Mouse (Mus musculus) granulocyte monocyte progenitor cell, adult 5-6 weeks (primary cell): Measurements from ENCODE around the gene Prkar2b. TPM values are rescaled to one million over a fixed set of nuclear protein-coding genes. Genes with fewer than 3 reads are reported as not detected.

Source experiments
- ATAC-seq: replicated peaks from 2 replicates; pipeline ENCODE4 v1.8.0; 2016; ENCODE audit warnings: mild to moderate bottlenecking, moderate TSS enrichment, inconsistent platforms; ENCODE audit not compliant: poor library complexity, severe bottlenecking
- total RNA-seq, 2 experiments: library from RNA; stranded (forward) in 1 of 2; stranded (reverse) in 1 of 2; fragments of 200-712, 200-1000 nt in 1 of 2; fragments of >200 nt in 1 of 2; fragmentation: Nextera tagmentation in 1 of 2; gene quantifications; 2 replicates each; pipeline ENCODE4 v1.2.3; 2014 to 2017

The Prkar2b gene
- total RNA-seq, 2 experiments from 2014 or later: 66.3 to 95.1 TPM

DNA sequence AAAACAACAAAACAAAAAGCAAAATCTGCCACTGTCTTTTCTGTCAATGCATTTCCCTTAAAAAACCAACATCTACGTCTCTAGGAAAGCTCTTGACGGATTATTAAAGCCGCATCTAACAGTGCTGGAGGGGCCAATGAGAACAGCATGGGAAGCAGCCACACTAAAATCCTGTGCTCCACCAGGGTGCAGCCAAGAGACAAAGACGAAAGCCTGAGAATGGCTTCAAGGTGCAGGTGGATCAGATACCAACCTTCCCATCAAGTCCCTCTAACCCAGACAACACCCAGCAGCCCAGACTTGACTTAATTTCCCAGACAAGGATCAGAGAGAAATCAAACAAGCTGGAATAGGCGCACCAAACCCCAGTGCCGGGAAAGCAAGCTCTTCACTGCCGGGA, 84.6 kb downstream of the Prkar2b start:
- ATAC-seq: no peak

GRCm38 (mm10) chr12:31973473-31974172, 87.5 kb downstream of the Prkar2b start:
- peak; percentile 72 for ATAC-seq

DNA sequence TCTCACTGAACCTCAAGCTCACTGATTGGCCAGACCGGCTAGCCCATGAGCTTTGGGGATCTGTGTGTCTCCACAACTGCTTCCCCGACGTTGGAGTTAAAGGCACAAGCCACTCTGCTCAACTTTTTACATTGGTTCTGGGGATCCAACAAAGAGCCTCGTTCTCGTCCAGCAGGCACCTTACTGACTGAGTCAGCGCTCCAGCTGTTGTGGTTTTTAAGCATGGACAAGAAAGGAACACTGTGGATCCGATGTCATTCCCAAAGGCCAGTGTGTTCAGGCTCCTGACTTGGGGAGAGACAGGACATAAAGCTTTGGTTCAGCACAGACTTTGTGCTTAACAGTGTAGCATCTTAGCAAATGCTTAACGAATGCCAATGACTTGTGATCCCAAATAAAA, 89.5 kb downstream of the Prkar2b start:
- no peak for ATAC-seq

DNA sequence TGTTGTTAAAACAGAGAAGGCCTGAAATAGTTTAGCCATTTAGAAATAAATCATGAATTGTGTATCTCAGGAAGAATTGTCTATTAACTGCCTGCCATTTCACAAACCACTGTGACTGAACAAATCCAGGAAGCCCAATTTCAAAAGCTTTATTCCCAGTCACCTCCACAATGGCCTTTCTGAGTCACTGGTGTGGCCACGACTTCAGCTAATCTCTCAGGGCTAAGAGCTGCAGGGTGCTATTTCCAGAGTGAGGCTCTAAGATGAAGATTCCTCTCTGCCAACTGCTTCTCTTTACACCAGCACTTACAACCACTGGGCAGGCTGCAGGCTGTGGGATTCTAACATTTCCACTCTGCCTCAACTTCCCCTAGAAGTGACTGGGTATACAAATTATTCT, 92.0 kb downstream of the Prkar2b start:
- ATAC-seq: no peak

DNA sequence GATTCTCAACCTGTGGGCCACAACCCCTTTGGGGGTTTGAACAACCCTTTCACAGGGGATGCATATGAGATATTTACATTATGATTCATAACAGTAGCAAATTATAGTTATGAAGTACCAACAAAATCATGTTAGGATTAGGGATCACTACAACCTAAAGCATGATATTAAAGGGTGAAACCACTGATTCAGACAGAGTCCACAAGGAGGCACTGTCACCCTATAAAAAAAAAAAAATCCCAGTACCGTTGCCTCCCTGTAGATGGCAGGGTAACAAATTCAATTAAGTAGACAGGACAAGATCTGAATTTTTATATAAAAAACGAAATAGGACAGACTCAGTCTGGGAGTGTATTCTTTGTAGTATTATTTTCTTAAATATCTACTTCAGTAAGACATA, 93.6 kb downstream of the Prkar2b start:
- peak; percentile 96 for ATAC-seq

- ATAC-seq: no peak
Measured at GRCm38 (mm10) chr12:31966405-31966804, 94.7 kb downstream of the Prkar2b start.

DNA sequence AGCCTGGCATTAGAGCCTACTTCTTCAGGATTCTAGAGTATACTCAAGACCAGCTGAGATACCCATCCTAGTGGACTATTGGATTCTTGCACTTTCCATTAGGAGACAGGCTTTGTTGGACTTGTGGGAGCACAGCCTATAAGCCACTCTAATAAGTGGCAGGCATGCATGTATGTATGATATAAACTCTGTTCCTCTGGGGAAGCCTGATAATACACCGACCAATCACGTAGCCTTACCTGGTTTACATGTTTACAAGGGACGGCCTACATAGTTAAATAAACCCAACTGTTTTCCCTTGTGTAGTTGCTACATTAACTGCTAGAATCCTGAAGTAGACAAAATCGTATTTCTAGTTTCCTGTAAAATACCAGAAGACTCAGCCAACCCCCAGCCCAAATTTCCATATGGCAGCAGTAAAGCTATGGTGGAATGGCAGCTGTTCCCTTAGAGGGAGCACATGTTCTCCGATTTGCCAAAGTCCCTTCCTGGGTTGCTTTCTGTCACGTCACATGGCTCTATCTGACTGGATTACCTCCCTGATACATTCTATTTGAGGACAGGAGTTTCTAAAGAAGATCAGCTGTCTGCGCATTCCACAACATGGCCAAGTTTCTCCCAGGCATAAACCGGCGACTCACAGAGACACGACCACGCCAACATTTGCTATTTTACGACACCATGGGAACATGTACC, 95.4 kb downstream of the Prkar2b start:
- no peak for ATAC-seq

- ATAC-seq: no peak
Measured at GRCm38 (mm10) chr12:31964074-31964473, 97.0 kb downstream of the Prkar2b start.

DNA sequence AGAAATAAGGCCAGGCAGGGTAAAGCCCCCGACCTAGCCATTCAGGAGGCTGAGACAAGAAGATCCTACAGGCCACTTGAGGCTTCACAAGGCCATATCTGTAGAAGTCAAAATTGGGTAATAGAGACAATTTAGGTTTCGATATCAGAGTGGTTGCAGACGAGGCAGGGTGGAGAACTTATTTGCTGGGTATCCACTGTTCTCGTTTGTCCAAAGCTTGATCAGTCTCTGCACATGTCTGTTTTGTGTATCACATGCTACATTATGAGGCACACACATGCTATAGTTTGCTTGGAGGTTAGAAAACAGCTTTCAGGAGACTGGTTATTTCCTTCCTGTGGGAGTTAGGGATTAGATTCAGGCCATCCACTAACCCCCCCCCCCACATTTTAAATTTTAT, 105.3 kb downstream of the Prkar2b start:
- no peak for ATAC-seq

- no peak for ATAC-seq
Measured at GRCm38 (mm10) chr12:31950659-31951031, 110.5 kb downstream of the Prkar2b start.

- peak; percentile 79 for ATAC-seq
Measured at GRCm38 (mm10) chr12:31949759-31950658, 111.1 kb downstream of the Prkar2b start, which contains the start of gene Hbp1. TSS of gene Hbp1 (minus strand) at chr12:31950535.

DNA sequence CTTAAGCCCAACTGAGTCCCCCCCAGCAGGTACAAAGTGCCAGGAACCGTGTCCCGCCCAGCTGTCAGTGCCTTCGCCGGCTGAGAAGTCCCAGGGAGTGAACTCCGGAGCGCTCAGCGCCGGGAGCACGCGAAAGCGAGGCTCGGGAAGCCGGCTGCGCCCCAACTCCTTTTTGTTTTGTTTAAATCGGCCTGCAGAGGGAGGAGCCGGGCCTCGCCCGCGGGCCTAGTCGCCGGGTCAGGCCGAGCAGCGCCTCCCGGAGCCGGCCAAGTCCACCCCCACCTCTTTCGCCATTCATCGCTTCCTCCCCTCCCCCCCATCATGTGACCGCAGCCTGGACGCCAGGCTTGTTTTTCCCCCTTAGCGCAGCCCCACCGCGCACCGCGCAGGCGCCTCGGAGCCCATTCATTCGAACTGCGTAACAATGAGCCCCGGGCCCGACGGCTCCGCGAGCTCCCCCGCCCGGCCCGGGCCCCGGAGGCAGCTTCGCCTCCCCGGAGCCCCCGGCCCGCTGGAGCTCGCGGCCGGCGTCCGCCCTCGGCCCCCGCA, 111.8 kb downstream of the Prkar2b start:
- ATAC-seq: peak; percentile 60

- ATAC-seq: no peak
Measured at GRCm38 (mm10) chr12:31948101-31949000, 112.7 kb downstream of the Prkar2b start.

DNA sequence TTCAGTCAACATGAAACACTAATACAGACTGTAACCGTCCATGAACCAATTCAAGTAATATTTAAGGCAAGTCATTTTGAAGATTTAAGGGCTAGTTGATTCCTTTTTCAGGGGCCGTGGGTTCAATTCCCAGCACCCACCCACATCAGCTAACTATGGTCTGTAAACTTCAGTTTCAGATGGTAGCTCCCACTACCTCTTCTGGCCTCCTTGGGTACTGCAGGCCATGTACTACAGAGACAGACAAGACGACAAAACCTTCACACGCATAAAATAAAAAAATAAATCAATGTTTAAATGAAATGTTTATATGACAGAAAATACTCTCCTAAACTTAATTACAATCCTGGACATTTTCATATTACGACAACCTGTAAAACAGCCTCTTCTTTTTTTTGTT, 113.6 kb downstream of the Prkar2b start:
- ATAC-seq: no peak

- no peak for ATAC-seq
Measured at GRCm38 (mm10) chr12:31944405-31944804, 116.7 kb downstream of the Prkar2b start.

DNA sequence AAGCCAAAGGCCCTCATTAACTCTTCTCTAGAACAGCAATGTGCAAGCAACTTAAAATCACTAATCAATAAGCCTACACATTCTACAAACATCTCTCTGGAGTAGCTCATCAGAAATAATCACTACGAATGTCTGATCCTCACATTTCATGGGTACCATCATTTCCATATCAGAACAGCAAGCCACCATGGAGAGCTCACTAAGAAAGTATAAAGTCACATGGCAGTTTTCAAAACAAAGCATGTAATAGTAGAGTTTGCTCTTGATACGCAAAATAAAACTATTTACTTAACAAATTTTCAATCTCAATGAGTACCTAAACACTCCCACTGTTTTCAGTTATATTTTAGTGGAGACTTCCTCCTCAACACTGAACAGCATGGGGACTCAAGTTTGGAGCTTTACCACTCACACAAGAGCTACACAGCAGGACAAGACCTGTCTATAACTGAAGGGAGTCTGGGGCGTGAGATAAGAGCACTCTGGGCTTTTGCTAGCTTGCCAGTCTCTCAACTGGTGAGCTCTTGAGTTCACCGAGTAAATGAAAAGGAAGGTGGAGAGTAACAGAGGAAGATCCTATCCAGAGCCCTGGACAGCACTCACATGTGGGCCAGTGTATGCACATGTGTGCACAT, 118.0 kb downstream of the Prkar2b start:
- ATAC-seq: no peak

GRCm38 (mm10) chr12:31939026-31939425, 122.1 kb downstream of the Prkar2b start:
- ATAC-seq: no peak

- peak; percentile 44 for ATAC-seq
Measured at GRCm38 (mm10) chr12:31938391-31938997, 122.6 kb downstream of the Prkar2b start.

- ATAC-seq: no peak
Measured at GRCm38 (mm10) chr12:31937613-31938012, 123.5 kb downstream of the Prkar2b start.
